Mouse (Mus musculus): ENCODE data around the gene Chrm4. TPM values are rescaled to one million over a fixed set of nuclear protein-coding genes. Genes with fewer than 3 reads are reported as not detected.

Gene Chrm4
- 1.4 and 1.5 TPM in 2 replicates for polyA plus RNA-seq (2015; fragmentation: Nextera tagmentation; extraction: Ambion mirVana)

DNA sequence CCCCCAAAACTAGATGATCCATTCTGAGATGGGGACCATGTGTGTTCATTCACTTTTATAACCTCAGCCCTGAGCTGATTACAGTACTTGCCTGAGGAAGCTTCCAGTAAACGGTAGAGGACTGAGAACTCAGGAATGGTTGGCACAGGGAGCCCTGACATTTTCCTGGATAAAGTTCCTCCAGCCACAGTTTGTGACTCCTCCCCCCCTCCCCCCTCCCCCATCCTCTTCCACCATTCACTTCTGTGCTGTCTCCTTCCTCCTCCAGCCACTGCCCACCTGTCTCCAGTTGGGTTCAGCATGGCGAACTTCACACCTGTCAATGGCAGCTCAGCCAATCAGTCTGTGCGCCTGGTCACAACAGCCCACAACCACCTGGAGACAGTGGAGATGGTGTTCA, at the start of gene Chrm4:
TSS of gene Chrm4 (plus strand) at position 301 of the 400 bp plus-strand sequence.
- Histone ChIP-seq H3K4me1 (peaks cover 46% of the 10 kb centered on the region), H3K27me3 (replicated peaks) (peaks cover 29% of the 10 kb centered on the region), H3K36me3 (no peaks in the 10 kb centered on the region), H3K4me3 (replicated peaks) (no peak within 1 kb of the TSS), H3K9ac (replicated peaks) (no peak within 1 kb of the TSS), H3K9me3 (replicated peaks) (no peaks in the 10 kb centered on the region), H3K27ac (replicated peaks) (no peak within 1 kb of the TSS), H3K4me2 (peak within 1 kb of the TSS; percentile 31)
- ATAC-seq (ENCODE audit: low FRiP score) = no peak
- WGBS = 93% methylated on average over 3 of the region's 3 CpGs

GRCm38 (mm10) chr2:91878387-91879180, 48.5 kb upstream of the Chrm4 start:
- no peaks in the 10 kb centered on the region for H3K27me3 ChIP-seq (replicated peaks)
- H3K27ac ChIP-seq (replicated peaks) = 0 out of 2 replicates have a peak overlapping the region, but pooled peaks have one; percentile 37
- H3K4me1 ChIP-seq = 0 out of 2 replicates have a peak, but pooled peaks cover 6% of the 10 kb centered on the region
- WGBS = 59% methylated on average over 7 of the region's 7 CpGs
- no peak overlapping the region for H3K4me2 ChIP-seq
- no peaks in the 10 kb centered on the region for H3K9me3 ChIP-seq (replicated peaks)
- no peak overlapping the region for H3K9ac ChIP-seq (replicated peaks)
- ATAC-seq (ENCODE audit: low FRiP score) = no peak
- no peak overlapping the region for H3K4me3 ChIP-seq (replicated peaks)
- peaks cover 10% of the 10 kb centered on the region; the same call in 1 of the 2 replicates for H3K36me3 ChIP-seq

DNA sequence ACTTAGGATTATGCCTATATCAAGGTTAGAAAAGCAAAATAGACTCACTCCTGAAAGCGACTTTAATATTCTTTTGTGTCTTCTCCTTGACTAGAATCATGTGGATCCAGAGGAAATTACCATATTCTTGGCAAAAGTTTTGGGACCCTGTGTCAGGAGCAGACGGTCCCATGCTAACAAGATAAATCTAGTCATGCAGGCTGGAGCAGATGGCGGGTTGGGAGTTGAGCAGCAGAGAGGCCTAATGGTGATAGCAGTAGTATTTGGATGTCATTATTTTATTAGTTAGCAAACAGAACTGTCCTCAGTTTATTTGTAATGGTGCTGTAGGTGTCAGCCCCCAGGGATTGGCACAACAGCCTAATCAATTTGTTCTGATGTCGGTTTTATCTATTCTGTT, 43.1 kb upstream of the Chrm4 start:
- peaks cover 18% of the 10 kb centered on the region for H3K36me3 ChIP-seq
- no peak overlapping the region for H3K4me3 ChIP-seq (replicated peaks)
- H3K4me2 ChIP-seq = no peak overlapping the region
- H3K27ac ChIP-seq (replicated peaks) = no peak overlapping the region
- no peaks in the 10 kb centered on the region for H3K27me3 ChIP-seq (replicated peaks)
- no peak for ATAC-seq (ENCODE audit: low FRiP score)
- H3K9me3 ChIP-seq (replicated peaks) = no peaks in the 10 kb centered on the region
- no peaks in the 10 kb centered on the region for H3K4me1 ChIP-seq
- 74% methylated on average over 4 of the region's 4 CpGs for WGBS
- no peak overlapping the region for H3K9ac ChIP-seq (replicated peaks)

- no peak overlapping the region for H3K9ac ChIP-seq (replicated peaks)
- no peak for ATAC-seq (ENCODE audit: low FRiP score)
- H3K9me3 ChIP-seq (replicated peaks) = no peaks in the 10 kb centered on the region
- peaks cover 18% of the 10 kb centered on the region for H3K36me3 ChIP-seq
- H3K27ac ChIP-seq (replicated peaks) = no peak overlapping the region
- 85% methylated on average over 4 of the region's 4 CpGs for WGBS
- H3K4me2 ChIP-seq = no peak overlapping the region
- no peak overlapping the region for H3K4me3 ChIP-seq (replicated peaks)
- H3K4me1 ChIP-seq = no peaks in the 10 kb centered on the region
- no peaks in the 10 kb centered on the region for H3K27me3 ChIP-seq (replicated peaks)
These were observed 42.4 kb upstream of the Chrm4 start for GRCm38 (mm10) chr2:91884616-91885015.

GRCm38 (mm10) chr2:91894716-91895115, 32.3 kb upstream of the Chrm4 start:
- Histone ChIP-seq H3K4me2 (no peak overlapping the region), H3K36me3 (peaks cover 14% of the 10 kb centered on the region; the same call in 1 of the 2 replicates), H3K27me3 (replicated peaks) (no peaks in the 10 kb centered on the region), H3K4me3 (replicated peaks) (no peak overlapping the region), H3K4me1 (no peaks in the 10 kb centered on the region), H3K27ac (replicated peaks) (no peak overlapping the region), H3K9ac (replicated peaks) (no peak overlapping the region), H3K9me3 (replicated peaks) (no peaks in the 10 kb centered on the region)
- WGBS = 64% methylated on average over 3 of the region's 3 CpGs
- ATAC-seq (ENCODE audit: low FRiP score) = no peak

- H3K4me2 ChIP-seq = no peak overlapping the region
- no peak for ATAC-seq (ENCODE audit: low FRiP score)
- no peak overlapping the region for H3K27ac ChIP-seq (replicated peaks)
- no peak overlapping the region for H3K4me3 ChIP-seq (replicated peaks)
- H3K9me3 ChIP-seq (replicated peaks) = no peaks in the 10 kb centered on the region
- peaks cover 15% of the 10 kb centered on the region; the same call in 1 of the 2 replicates for H3K36me3 ChIP-seq
- H3K27me3 ChIP-seq (replicated peaks) = no peaks in the 10 kb centered on the region
- no peak overlapping the region for H3K9ac ChIP-seq (replicated peaks)
- H3K4me1 ChIP-seq = no peaks in the 10 kb centered on the region
- WGBS = 93% methylated on average over 3 of the region's 3 CpGs
These were observed 31.6 kb upstream of the Chrm4 start for GRCm38 (mm10) chr2:91895401-91895800.

GRCm38 (mm10) chr2:91897968-91898367, 29.1 kb upstream of the Chrm4 start:
- Histone ChIP-seq H3K9ac (replicated peaks) (no peak overlapping the region), H3K4me3 (replicated peaks) (no peak overlapping the region), H3K4me1 (no peaks in the 10 kb centered on the region), H3K4me2 (no peak overlapping the region), H3K9me3 (replicated peaks) (no peaks in the 10 kb centered on the region), H3K27me3 (replicated peaks) (no peaks in the 10 kb centered on the region), H3K36me3 (peaks cover 21% of the 10 kb centered on the region; the same call in 1 of the 2 replicates), H3K27ac (replicated peaks) (no peak overlapping the region)
- ATAC-seq (ENCODE audit: low FRiP score) = no peak

DNA sequence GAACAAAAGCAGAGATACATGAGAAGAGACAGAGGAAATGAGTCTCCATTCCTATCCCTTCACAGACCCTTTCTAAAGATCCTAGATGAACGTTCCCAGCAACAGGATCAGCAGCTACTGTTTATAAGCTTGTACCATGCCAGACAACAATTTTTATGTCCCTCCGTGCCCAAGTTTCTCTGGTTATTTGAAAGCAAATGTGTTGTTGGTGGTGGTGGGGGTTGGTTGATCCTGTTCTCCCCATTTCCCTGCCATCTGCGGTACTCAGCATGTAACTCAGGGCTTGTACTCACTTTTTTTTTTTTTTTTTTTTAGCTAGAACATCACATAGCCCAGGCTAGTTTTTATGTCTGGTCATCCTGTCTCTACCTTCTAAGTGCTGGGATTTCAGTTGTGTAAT, 27.9 kb upstream of the Chrm4 start:
- Histone ChIP-seq H3K4me3 (replicated peaks) (no peak overlapping the region), H3K27me3 (replicated peaks) (no peaks in the 10 kb centered on the region), H3K4me1 (no peaks in the 10 kb centered on the region), H3K27ac (replicated peaks) (no peak overlapping the region), H3K9ac (replicated peaks) (no peak overlapping the region), H3K4me2 (no peak overlapping the region), H3K9me3 (replicated peaks) (no peaks in the 10 kb centered on the region), H3K36me3 (peaks cover 21% of the 10 kb centered on the region; the same call in 1 of the 2 replicates)
- WGBS = 88% methylated on average over 3 of the region's 3 CpGs
- ATAC-seq (ENCODE audit: low FRiP score) = no peak

DNA sequence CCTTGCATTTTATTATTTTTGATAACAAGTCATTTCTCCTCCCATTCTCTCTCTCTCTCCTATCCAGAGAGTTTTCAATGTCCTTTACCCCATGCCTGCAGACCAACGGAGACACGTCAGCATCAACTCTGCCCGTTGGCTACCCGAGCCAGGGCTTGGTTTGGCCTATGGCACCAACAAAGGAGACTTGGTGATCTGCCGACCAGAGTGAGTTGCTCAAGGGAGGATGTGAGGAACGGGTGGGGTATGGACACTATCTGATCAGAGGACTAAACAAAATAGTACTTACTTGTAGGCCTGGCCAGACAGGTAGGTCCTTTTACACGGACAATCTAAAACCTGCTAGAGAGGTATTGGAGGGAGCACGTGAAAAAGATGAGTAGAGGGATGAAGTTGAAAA, 26.6 kb upstream of the Chrm4 start:
- ATAC-seq (ENCODE audit: low FRiP score) = no peak
- Histone ChIP-seq H3K4me3 (replicated peaks) (no peak overlapping the region), H3K27me3 (replicated peaks) (no peaks in the 10 kb centered on the region), H3K27ac (replicated peaks) (no peak overlapping the region), H3K4me2 (no peak overlapping the region), H3K9me3 (replicated peaks) (no peaks in the 10 kb centered on the region), H3K36me3 (peaks cover 18% of the 10 kb centered on the region; the same call in 1 of the 2 replicates), H3K9ac (replicated peaks) (no peak overlapping the region), H3K4me1 (peaks cover 11% of the 10 kb centered on the region)
- 97% methylated on average over 8 of the region's 8 CpGs for WGBS

- peaks cover 12% of the 10 kb centered on the region for H3K4me1 ChIP-seq
- WGBS = 54% methylated on average over 5 of the region's 5 CpGs
- no peak for ATAC-seq (ENCODE audit: low FRiP score)
These were observed 24.7 kb upstream of the Chrm4 start for GRCm38 (mm10) chr2:91902336-91902735.

DNA sequence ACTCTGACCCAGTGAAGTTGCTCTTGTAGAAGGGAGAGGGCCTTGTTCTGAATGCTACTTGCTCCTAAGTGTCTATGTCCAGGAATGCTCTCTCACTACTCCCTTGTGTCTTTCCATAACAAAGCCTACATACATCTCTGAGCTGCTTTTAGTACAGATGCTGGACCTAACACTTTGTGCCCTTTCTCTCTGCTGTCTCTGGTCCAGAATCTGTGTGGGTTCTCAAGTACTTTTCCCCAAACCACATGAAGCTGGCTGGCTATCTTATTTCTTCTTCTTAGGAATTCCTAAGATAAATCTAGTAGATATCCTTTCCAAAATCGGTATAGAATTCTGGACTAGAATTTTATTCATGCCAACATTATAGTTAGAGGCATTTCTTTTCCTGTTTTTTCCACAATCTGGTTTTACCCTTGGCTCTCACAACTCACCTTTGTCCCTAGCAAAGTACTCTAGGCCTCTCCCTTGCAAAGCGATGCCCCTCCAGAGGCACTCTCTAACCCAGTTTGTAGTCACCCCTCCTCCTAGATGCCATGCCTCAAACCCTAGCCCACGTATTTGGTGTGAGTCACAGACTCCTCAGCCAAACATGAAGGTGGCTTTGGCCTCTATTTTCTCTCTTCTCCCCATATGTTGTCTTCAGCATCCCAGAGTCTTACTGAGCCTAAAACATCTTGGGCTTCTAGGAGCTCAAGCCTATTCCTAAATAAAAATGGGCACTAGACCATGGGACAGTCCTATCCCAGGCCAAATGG, 23.7 kb upstream of the Chrm4 start:
- no peak for ATAC-seq (ENCODE audit: low FRiP score)
- Histone ChIP-seq H3K27me3 (replicated peaks) (no peaks in the 10 kb centered on the region), H3K4me2 (no peak overlapping the region), H3K9me3 (replicated peaks) (no peaks in the 10 kb centered on the region), H3K36me3 (peaks cover 17% of the 10 kb centered on the region), H3K4me3 (replicated peaks) (no peak overlapping the region), H3K4me1 (peaks cover 12% of the 10 kb centered on the region), H3K9ac (replicated peaks) (no peak overlapping the region), H3K27ac (replicated peaks) (no peak overlapping the region)
- 92% methylated on average over 3 of the region's 3 CpGs for WGBS

More at GRCm38 (mm10) chr2:91902336-91902735, 24.7 kb upstream of the Chrm4 start:
- Histone ChIP-seq H3K27me3 (replicated peaks) (no peaks in the 10 kb centered on the region), H3K36me3 (peaks cover 22% of the 10 kb centered on the region; the same call in 1 of the 2 replicates), H3K27ac (replicated peaks) (no peak overlapping the region), H3K9me3 (replicated peaks) (no peaks in the 10 kb centered on the region), H3K4me2 (no peak overlapping the region), H3K4me3 (replicated peaks) (no peak overlapping the region), H3K9ac (replicated peaks) (no peak overlapping the region)
